Mouse (Mus musculus) MEL (cell line): ENCODE data around the gene Ssc4d. TPM values are rescaled to one million over a fixed set of nuclear protein-coding genes. Genes with fewer than 3 reads are reported as not detected.
A peak's percentile ranks its signal among the peaks of the same experiment; 100 is the strongest.

ENCODE experiments used
- DNase-seq: peaks from one replicate; pipeline ENCODE4 v3.0.0; 2011; ENCODE audit warnings: low read depth, low spot score
- H3K27ac ChIP-seq: 2 replicates; pipeline ENCODE4 v1.5.1; 2012; ENCODE audit warnings: low read depth, mild to moderate bottlenecking, control low read depth, low read length, moderate library complexity; ENCODE audit not compliant: control insufficient read depth
- H3K27me3 ChIP-seq, 2 experiments: fragments of 150-350 bp in 1 of 2; sonication (generic) in 1 of 2; 2 replicates each; pipeline ENCODE4 v1.6.1; 2012; ENCODE audit warnings: low read length in 2 of 2, mild to moderate bottlenecking in 2 of 2, improper control_type of control experiment in 1 of 2, moderate library complexity in 1 of 2; ENCODE audit not compliant: insufficient read depth in 2 of 2, control insufficient read depth in 1 of 2
- H3K36me3 ChIP-seq, 2 experiments: 2 replicates each; pipeline ENCODE4 v1.6.1; 2012 to 2014; ENCODE audit warnings: low read length in 2 of 2, improper control_type of control experiment in 1 of 2, inconsistent platforms in 1 of 2, mild to moderate bottlenecking in 1 of 2; ENCODE audit not compliant: insufficient read depth in 2 of 2, control insufficient read depth in 1 of 2
- H3K4me1 ChIP-seq, 2 experiments: fragments of 150-350 bp in 1 of 2; sonication (generic) in 1 of 2; 2 replicates each; pipeline ENCODE4 v1.6.1; 2012; ENCODE audit warnings: low read length in 2 of 2, improper control_type of control experiment in 1 of 2, mild to moderate bottlenecking in 1 of 2; ENCODE audit not compliant: insufficient read depth in 2 of 2, control insufficient read depth in 1 of 2
- H3K4me3 ChIP-seq, 2 experiments: fragments of 150-350 bp in 1 of 2; sonication (generic) in 1 of 2; 2 replicates each; pipeline ENCODE4 v1.5.1; 2012; ENCODE audit warnings: low read depth in 2 of 2, low read length in 2 of 2, mild to moderate bottlenecking in 2 of 2, moderate library complexity in 2 of 2, control low read depth in 1 of 2, improper control_type of control experiment in 1 of 2; ENCODE audit not compliant: control insufficient read depth in 1 of 2, insufficient read depth in 1 of 2
- H3K79me2 ChIP-seq: 2 replicates; pipeline ENCODE4 v1.6.1; 2012; ENCODE audit warnings: mild to moderate bottlenecking, low read length, moderate library complexity; ENCODE audit not compliant: control insufficient read depth, poor library complexity, insufficient read depth
- H3K9ac ChIP-seq: 2 replicates; pipeline ENCODE4 v1.6.1; 2012; ENCODE audit warnings: low read depth, mild to moderate bottlenecking, control low read depth, low read length, moderate library complexity; ENCODE audit not compliant: control insufficient read depth, poor library complexity, severe bottlenecking
- H3K9me3 ChIP-seq: fragments of 150-350 bp; sonication (generic); replicated peaks from 2 replicates; pipeline ENCODE4 v1.6.1; 2012; ENCODE audit warnings: mild to moderate bottlenecking, low read length, improper control_type of control experiment, moderate library complexity; ENCODE audit not compliant: insufficient read depth
- CHD2 ChIP-seq: IDR thresholded peaks from 2 replicates; pipeline ENCODE4 v1.6.1; 2011; ENCODE audit warnings: low read length, improper control_type of control experiment
- CTCF ChIP-seq, 3 experiments: IDR thresholded peaks in 2 of 3; conservative IDR thresholded peaks in 1 of 3; 2 replicates each; pipeline ENCODE4 v1.5.1; 2011 to 2012; ENCODE audit warnings: low read length in 3 of 3, low read depth in 2 of 3, mild to moderate bottlenecking in 2 of 3, improper control_type of control experiment in 1 of 3, inconsistent platforms in 1 of 3, mixed read lengths in 1 of 3, moderate library complexity in 1 of 3; ENCODE audit not compliant: control insufficient read depth in 1 of 3, insufficient read depth in 1 of 3, poor library complexity in 1 of 3, severe bottlenecking in 1 of 3
- E2F4 ChIP-seq: IDR thresholded peaks from 2 replicates; pipeline ENCODE4 v1.6.1; 2011; ENCODE audit warnings: low read depth, low read length, improper control_type of control experiment, borderline replicate concordance
- ELF1 ChIP-seq: IDR thresholded peaks from 2 replicates; pipeline ENCODE4 v1.6.1; 2014; ENCODE audit warnings: low read depth, mild to moderate bottlenecking, inconsistent platforms, low read length, improper control_type of control experiment, moderate library complexity
- EP300 ChIP-seq, 2 experiments: IDR thresholded peaks; 2 replicates each; pipeline ENCODE4 v1.6.1; 2011; ENCODE audit warnings: improper control_type of control experiment in 2 of 2, low read length in 2 of 2, low read depth in 1 of 2, mild to moderate bottlenecking in 1 of 2
- ETS1 ChIP-seq: IDR thresholded peaks from 2 replicates; pipeline ENCODE4 v1.6.1; 2012; ENCODE audit warnings: low read depth, mild to moderate bottlenecking, inconsistent platforms, low read length, improper control_type of control experiment, moderate library complexity
- GABPA ChIP-seq: IDR thresholded peaks from 2 replicates; pipeline ENCODE4 v1.6.1; 2012; ENCODE audit warnings: low read depth, mild to moderate bottlenecking, inconsistent platforms, low read length, improper control_type of control experiment, moderate library complexity
- GATA1 ChIP-seq: IDR thresholded peaks from 2 replicates; pipeline ENCODE4 v1.6.1; 2011; ENCODE audit warnings: low read depth, low read length, improper control_type of control experiment
- HCFC1 ChIP-seq: IDR thresholded peaks from 2 replicates; pipeline ENCODE4 v1.6.1; 2012; ENCODE audit warnings: low read depth, mild to moderate bottlenecking, inconsistent platforms, low read length, improper control_type of control experiment, moderate library complexity
- JUND ChIP-seq: IDR thresholded peaks from 2 replicates; pipeline ENCODE4 v1.6.1; 2011; ENCODE audit warnings: low read depth, mild to moderate bottlenecking, improper control_type of control experiment, low read length
- KAT2A ChIP-seq: conservative IDR thresholded peaks from 2 replicates; pipeline ENCODE4 v1.6.1; 2012; ENCODE audit warnings: low read depth, low read length, improper control_type of control experiment, inconsistent platforms
- MAFK ChIP-seq: IDR thresholded peaks from 2 replicates; pipeline ENCODE4 v1.6.1; 2011; ENCODE audit warnings: low read depth, mild to moderate bottlenecking, low read length, improper control_type of control experiment, borderline replicate concordance
- MAX ChIP-seq: IDR thresholded peaks from 2 replicates; pipeline ENCODE4 v1.6.1; 2011; ENCODE audit warnings: low read length, improper control_type of control experiment
- MEF2A ChIP-seq: IDR thresholded peaks from 2 replicates; pipeline ENCODE4 v1.6.1; 2014; ENCODE audit warnings: low read depth, mild to moderate bottlenecking, inconsistent platforms, low read length, improper control_type of control experiment; ENCODE audit not compliant: poor library complexity, insufficient replicate concordance, severe bottlenecking; ENCODE audit errors: extremely low read depth
- NELFE ChIP-seq: IDR thresholded peaks from 2 replicates; pipeline ENCODE4 v1.6.1; 2011; ENCODE audit warnings: low read depth, low read length, improper control_type of control experiment
- NRF1 ChIP-seq: IDR thresholded peaks from 2 replicates; pipeline ENCODE4 v1.6.1; 2014; ENCODE audit warnings: low read depth, mild to moderate bottlenecking, inconsistent platforms, low read length, improper control_type of control experiment, moderate library complexity; ENCODE audit not compliant: poor library complexity, insufficient read depth, severe bottlenecking
- POLR2A ChIP-seq, 2 experiments: IDR thresholded peaks; 2 replicates each; pipeline ENCODE4 v1.6.1; 2011 to 2012; ENCODE audit warnings: low read length in 2 of 2, mild to moderate bottlenecking in 2 of 2, control low read depth in 1 of 2, improper control_type of control experiment in 1 of 2, low read depth in 1 of 2, moderate library complexity in 1 of 2; ENCODE audit not compliant: control insufficient read depth in 1 of 2, insufficient read depth in 1 of 2, poor library complexity in 1 of 2
- POLR2AphosphoS5 ChIP-seq: IDR thresholded peaks from 2 replicates; pipeline ENCODE4 v1.6.1; 2012; ENCODE audit warnings: low read depth, borderline replicate concordance, mild to moderate bottlenecking, inconsistent platforms, low read length, moderate library complexity, mixed read lengths
- RAD21 ChIP-seq: IDR thresholded peaks from 2 replicates; pipeline ENCODE4 v1.6.1; 2011; ENCODE audit warnings: mild to moderate bottlenecking, low read depth, low read length, improper control_type of control experiment
- RCOR1 ChIP-seq: IDR thresholded peaks from 2 replicates; pipeline ENCODE4 v1.6.1; 2012; ENCODE audit warnings: low read depth, mild to moderate bottlenecking, inconsistent platforms, low read length, improper control_type of control experiment
- SIN3A ChIP-seq: IDR thresholded peaks from 2 replicates; pipeline ENCODE4 v1.6.1; 2012; ENCODE audit warnings: low read length, improper control_type of control experiment, inconsistent platforms
- TBP ChIP-seq: IDR thresholded peaks from 2 replicates; pipeline ENCODE4 v1.8.0; 2011; ENCODE audit warnings: low read depth, low read length, improper control_type of control experiment
- UBTF ChIP-seq: IDR thresholded peaks from 2 replicates; pipeline ENCODE4 v1.6.1; 2012; ENCODE audit warnings: low read depth, mild to moderate bottlenecking, inconsistent platforms, low read length, improper control_type of control experiment, moderate library complexity, borderline replicate concordance; ENCODE audit not compliant: insufficient read depth
- USF1 ChIP-seq: IDR thresholded peaks from 2 replicates; pipeline ENCODE4 v1.6.1; 2014; ENCODE audit warnings: low read depth, mild to moderate bottlenecking, inconsistent platforms, low read length, improper control_type of control experiment, moderate library complexity
- USF2 ChIP-seq, 2 experiments: IDR thresholded peaks; 2 replicates each; pipeline ENCODE4 v1.6.1; 2011 to 2012; ENCODE audit warnings: improper control_type of control experiment in 2 of 2, low read length in 2 of 2, borderline replicate concordance in 1 of 2, inconsistent platforms in 1 of 2, low read depth in 1 of 2, mild to moderate bottlenecking in 1 of 2; ENCODE audit not compliant: insufficient read depth in 1 of 2
- ZC3H11A ChIP-seq: IDR thresholded peaks from 2 replicates; pipeline ENCODE4 v1.6.1; 2012; ENCODE audit warnings: low read depth, mild to moderate bottlenecking, inconsistent platforms, low read length, improper control_type of control experiment
- ZNF384 ChIP-seq: IDR thresholded peaks from 2 replicates; pipeline ENCODE4 v1.6.1; 2012; ENCODE audit warnings: low read depth, mild to moderate bottlenecking, inconsistent platforms, low read length, improper control_type of control experiment
- polyA plus RNA-seq, 2 experiments: library from polyadenylated mRNA; stranded (reverse) in 1 of 2; unstranded in 1 of 2; fragments of >175 nt in 1 of 2; fragments of >200 nt in 1 of 2; gene quantifications; 2 replicates each; pipeline versions ENCODE4 v1.2.1 to v1.2.4; 2012; ENCODE audit warnings: low replicate concordance in 2 of 2, low read depth in 1 of 2; ENCODE audit not compliant: insufficient read length in 2 of 2, insufficient read depth in 1 of 2, missing spikeins in 1 of 2
- total RNA-seq: library from RNA; depleted of rRNA; stranded (reverse); fragments of 300-350 nt; gene quantifications from 2 replicates; pipeline ENCODE4 v1.2.3, GENCODE M21; 2012

Ssc4d gene
- total and polyA plus RNA-seq, 3 experiments = 1.1 to 2.1 TPM; not detected in 1

DNA sequence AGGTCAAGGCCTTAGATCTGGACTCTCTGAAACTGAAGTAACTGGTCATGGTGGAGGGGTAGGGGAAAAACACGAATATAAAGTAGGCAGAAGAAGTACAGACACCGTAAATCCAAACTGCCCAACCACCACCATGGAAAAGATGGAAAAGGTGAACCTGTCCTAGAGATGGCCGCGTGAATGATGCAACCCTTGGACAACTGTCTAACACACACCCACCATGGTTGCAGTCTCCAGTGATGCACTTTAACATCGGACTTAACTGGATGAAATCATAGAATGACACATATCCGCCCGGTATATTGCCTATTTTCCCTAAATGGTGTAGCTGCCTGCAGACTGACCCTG is 39.2 kb downstream of the Ssc4d start:
- H3K27ac ChIP-seq = peak overlapping the region; percentile 92
- peak overlapping the region; percentile 92 for H3K9ac ChIP-seq
- TF ChIP-seq HCFC1 (no peak), JUND (no peak), MAX (no peak), RCOR1 (no peak), USF1 (no peak), POLR2AphosphoS5 (no peak), ELF1 (no peak), ETS1 (no peak), E2F4 (no peak), CHD2 (no peak), RAD21 (no peak), EP300 (IDR thresholded peaks at IDR 0.05; ENCODE audit: low read depth in 1 of 2, low read length in 2 of 2) (peak in 1 of 2 experiments; percentile 2; a peak in 1 of 4 replicates), SIN3A (no peak), POLR2A (IDR thresholded peaks at IDR 0.05; ENCODE audit: control insufficient read depth in 1 of 2, insufficient read depth in 1 of 2, low read depth in 1 of 2, low read length in 2 of 2, poor library complexity in 1 of 2) (no peak; a peak in 1 of 4 replicates), KAT2A (no peak), TBP (peak; percentile 39; the same call in 1 of the 2 replicates), NELFE (peak; percentile 34; the same call in 1 of the 2 replicates), USF2 (IDR thresholded peaks at IDR 0.05; ENCODE audit: borderline replicate concordance in 1 of 2, insufficient read depth in 1 of 2, low read depth in 1 of 2, low read length in 2 of 2) (no peak), GATA1 (no peak)
- TF ChIP-seq, all 39 proteins: peak for 3
- peak overlapping the region; percentile 49 to 70 for H3K4me3 ChIP-seq
- DNase-seq = no peak
- H3K79me2 ChIP-seq = peaks cover 39% of the 10 kb centered on the region
- H3K4me1 ChIP-seq = peaks cover 4 to 24% of the 10 kb centered on the region in 2 experiments
- no peaks in the 10 kb centered on the region for H3K9me3 ChIP-seq
- no peaks in the 10 kb centered on the region for H3K27me3 ChIP-seq
- peaks cover 13 to 33% of the 10 kb centered on the region in 2 experiments for H3K36me3 ChIP-seq

DNA sequence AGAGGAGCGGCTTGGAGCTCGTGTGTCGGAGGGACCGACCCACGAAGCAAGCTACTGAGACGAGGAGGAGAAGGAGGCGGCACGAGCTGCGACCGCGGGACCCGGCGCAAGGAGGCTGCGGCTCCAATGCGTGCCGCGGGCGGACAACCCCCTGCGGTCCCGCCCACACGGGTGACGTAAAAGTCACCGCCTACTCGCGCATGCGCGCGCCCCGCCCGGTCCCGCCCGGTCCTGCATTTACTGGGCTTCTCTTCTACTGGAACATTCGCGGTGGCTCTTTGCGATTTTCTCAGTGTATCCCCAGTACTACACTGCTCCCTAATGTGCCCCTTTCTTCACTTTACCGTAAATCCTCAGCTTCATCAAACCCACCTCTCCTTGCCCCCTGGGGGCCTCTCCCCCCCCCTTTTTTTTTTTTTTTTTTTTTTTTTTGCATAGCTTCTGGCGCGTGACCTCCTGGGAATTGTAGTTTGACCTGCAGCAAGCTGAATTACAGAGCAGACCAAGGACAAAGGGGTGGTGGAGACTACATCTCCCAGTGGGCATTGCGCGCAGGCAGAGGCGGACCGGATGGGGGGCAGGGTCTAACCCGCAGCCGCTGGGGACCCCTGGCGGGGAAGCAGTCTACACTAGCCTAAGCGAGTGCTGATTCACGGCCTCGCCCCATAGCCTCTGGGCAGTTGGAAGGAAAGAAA is 39.7 kb downstream of the Ssc4d start, which contains the start of gene Ywhag:
TSS of gene Ywhag (minus strand) at position 136 of the 695 bp plus-strand sequence.
- peaks cover 18 to 38% of the 10 kb centered on the region in 2 experiments for H3K36me3 ChIP-seq
- H3K4me3 ChIP-seq = peak within 1 kb of the TSS; percentile 78 to 97
- H3K27ac ChIP-seq = peak within 1 kb of the TSS; percentile 97
- H3K4me1 ChIP-seq = peaks cover 4 to 26% of the 10 kb centered on the region in 2 experiments
- peak; percentile 97 for DNase-seq
- peaks cover 45% of the 10 kb centered on the region for H3K79me2 ChIP-seq
- H3K9ac ChIP-seq = peak within 1 kb of the TSS; percentile 97
- no peaks in the 10 kb centered on the region for H3K9me3 ChIP-seq
- no peaks in the 10 kb centered on the region for H3K27me3 ChIP-seq
- TF ChIP-seq ZC3H11A (no peak), CTCF (IDR thresholded peaks at IDR 0.05 in 2 of 3, conservative IDR thresholded peaks at IDR 0.05 in 1 of 3; ENCODE audit: control insufficient read depth in 1 of 3, insufficient read depth in 1 of 3, low read depth in 2 of 3, low read length in 3 of 3, poor library complexity in 1 of 3, severe bottlenecking in 1 of 3) (peak; percentile 29 to 68 (median 61); a peak in 5 of 6 replicates), KAT2A (peak; percentile 80), ZNF384 (peak; percentile 100), NRF1 (peak; percentile 94), GABPA (no peak), RAD21 (no peak), E2F4 (no peak), MAFK (no peak), NELFE (peak; percentile 100), UBTF (no peak), ELF1 (peak; percentile 45), POLR2A (IDR thresholded peaks at IDR 0.05; ENCODE audit: control insufficient read depth in 1 of 2, insufficient read depth in 1 of 2, low read depth in 1 of 2, low read length in 2 of 2, poor library complexity in 1 of 2) (peak; percentile 91 to 95), JUND (no peak), SIN3A (peak; percentile 50), EP300 (IDR thresholded peaks at IDR 0.05; ENCODE audit: low read depth in 1 of 2, low read length in 2 of 2) (peak in 1 of 2 experiments; percentile 23; a peak in 2 of 4 replicates), CHD2 (no peak), MEF2A (no peak), MAX (peak; percentile 78)
